Mouse (Mus musculus) forebrain, embryonic 13.5 days (tissue): ENCODE measurements around the gene Vps37c. TPM values are rescaled to one million over a fixed set of nuclear protein-coding genes. Genes with fewer than 3 reads are reported as not detected.

Experiments used
- ATAC-seq: fragments of 200-750 bp; cut with Nextera tagmentation; 2 replicates; pipeline ENCODE4 v1.8.0; 2017
- H3K27ac ChIP-seq: fragments of 300-500 bp; sonication (generic); 2 replicates; pipeline ENCODE4 v1.5.1; 2015; ENCODE audit warnings: inconsistent platforms, mild to moderate bottlenecking, moderate library complexity
- H3K27me3 ChIP-seq: fragments of 300-500 bp; sonication (generic); 2 replicates; pipeline ENCODE4 v1.6.1; 2015; ENCODE audit warnings: mild to moderate bottlenecking, inconsistent platforms
- H3K36me3 ChIP-seq: fragments of 300-500 bp; sonication (generic); 2 replicates; pipeline ENCODE4 v1.6.1; 2015; ENCODE audit warnings: mild to moderate bottlenecking, inconsistent platforms; ENCODE audit not compliant: poor library complexity, severe bottlenecking
- H3K4me1 ChIP-seq: fragments of 300-500 bp; sonication (generic); 2 replicates; pipeline ENCODE4 v1.6.1; 2015; ENCODE audit warnings: inconsistent platforms
- H3K4me2 ChIP-seq: fragments of 300-500 bp; sonication (generic); 2 replicates; pipeline ENCODE4 v1.6.1; 2015; ENCODE audit warnings: inconsistent platforms, mild to moderate bottlenecking, moderate library complexity
- H3K4me3 ChIP-seq: fragments of 300-500 bp; sonication (generic); 2 replicates; pipeline ENCODE4 v1.5.1; 2015; ENCODE audit warnings: mild to moderate bottlenecking, inconsistent platforms
- H3K9ac ChIP-seq: fragments of 300-500 bp; sonication (generic); 2 replicates; pipeline ENCODE4 v1.6.1; 2015; ENCODE audit warnings: mild to moderate bottlenecking, inconsistent platforms
- H3K9me3 ChIP-seq: fragments of 300-500 bp; sonication (generic); replicated peaks from 2 replicates; pipeline ENCODE4 v1.6.1; 2016; ENCODE audit warnings: inconsistent platforms
- WGBS: fragments of 180-500 bp; shearing (Covaris S2); methylation state at CpG from one replicate; pipeline ENCODE4 v1.1.7; 2015; 5-methylcytosine and 5-hydroxymethylcytosine counted together
- polyA plus RNA-seq: library from polyadenylated mRNA; unstranded; fragments of >200 nt; fragmentation: Nextera tagmentation; extraction: Ambion mirVana; gene quantifications from 2 replicates; pipeline ENCODE4 v1.2.1, GENCODE M21; 2015

Gene Vps37c
- 32.1 and 33.3 TPM in 2 replicates for polyA plus RNA-seq

- H3K27me3 ChIP-seq = no peaks in the 10 kb centered on the region
- peak within 1 kb of the TSS; percentile 86 for H3K9ac ChIP-seq
- peaks cover 37% of the 10 kb centered on the region for H3K4me1 ChIP-seq
- H3K9me3 ChIP-seq = no peaks in the 10 kb centered on the region
- ATAC-seq = peak; percentile 93
- H3K4me3 ChIP-seq = peak within 1 kb of the TSS; percentile 76
- H3K4me2 ChIP-seq = peak within 1 kb of the TSS; percentile 84
- under 1% methylated on average over 69 of the region's 74 CpGs for WGBS
- H3K27ac ChIP-seq = peak within 1 kb of the TSS; percentile 95
- H3K36me3 ChIP-seq = no peaks in the 10 kb centered on the region
These were observed at the start of gene Vps37c for GRCm38 (mm10) chr19:10688537-10689352. Gene Vps37c (plus strand): TSS chr19:10688735.

GRCm38 (mm10) chr19:10640080-10640479, 48.5 kb upstream of the Vps37c start:
- H3K27me3 ChIP-seq = peaks cover 7% of the 10 kb centered on the region; the same call in 1 of the 2 replicates
- H3K4me1 ChIP-seq = peaks cover 4% of the 10 kb centered on the region
- no peak for ATAC-seq

GRCm38 (mm10) chr19:10640589-10641378, 47.8 kb upstream of the Vps37c start:
- Histone ChIP-seq H3K9ac (no peak overlapping the region), H3K4me3 (no peak overlapping the region), H3K27ac (no peak overlapping the region), H3K4me2 (no peak overlapping the region), H3K4me1 (no peaks in the 10 kb centered on the region), H3K36me3 (no peaks in the 10 kb centered on the region), H3K9me3 (no peaks in the 10 kb centered on the region), H3K27me3 (peaks cover 3% of the 10 kb centered on the region; the same call in 1 of the 2 replicates)
- WGBS = 55% methylated on average over 13 of the region's 13 CpGs
- ATAC-seq = no peak

More at GRCm38 (mm10) chr19:10640080-10640479, 48.5 kb upstream of the Vps37c start:
- Histone ChIP-seq H3K9ac (no peak overlapping the region), H3K36me3 (no peaks in the 10 kb centered on the region), H3K4me2 (no peak overlapping the region), H3K27ac (no peak overlapping the region), H3K9me3 (no peaks in the 10 kb centered on the region), H3K4me3 (no peak overlapping the region)
- WGBS = 19% methylated on average over 5 of the region's 5 CpGs

GRCm38 (mm10) chr19:10645616-10646015, 42.9 kb upstream of the Vps37c start:
- no peaks in the 10 kb centered on the region for H3K36me3 ChIP-seq
- no peak overlapping the region for H3K4me2 ChIP-seq
- H3K27me3 ChIP-seq = no peaks in the 10 kb centered on the region
- no peak overlapping the region for H3K9ac ChIP-seq
- no peaks in the 10 kb centered on the region for H3K4me1 ChIP-seq
- no peak overlapping the region for H3K4me3 ChIP-seq
- ATAC-seq = no peak
- no peaks in the 10 kb centered on the region for H3K9me3 ChIP-seq
- no peak overlapping the region for H3K27ac ChIP-seq
- WGBS = 88% methylated on average over 2 of the region's 2 CpGs

- Histone ChIP-seq H3K4me2 (no peak overlapping the region), H3K27ac (no peak overlapping the region), H3K36me3 (no peaks in the 10 kb centered on the region), H3K27me3 (no peaks in the 10 kb centered on the region), H3K4me1 (no peaks in the 10 kb centered on the region), H3K4me3 (no peak overlapping the region), H3K9ac (no peak overlapping the region), H3K9me3 (no peaks in the 10 kb centered on the region)
- WGBS = 77% methylated on average over 8 of the region's 8 CpGs
- ATAC-seq = no peak
These were observed 40.4 kb upstream of the Vps37c start for GRCm38 (mm10) chr19:10648156-10648555.

- no peaks in the 10 kb centered on the region for H3K27me3 ChIP-seq
- ATAC-seq = no peak
- no peak overlapping the region for H3K27ac ChIP-seq
- H3K4me2 ChIP-seq = no peak overlapping the region
- H3K4me1 ChIP-seq = no peaks in the 10 kb centered on the region
- H3K36me3 ChIP-seq = no peaks in the 10 kb centered on the region
- H3K9ac ChIP-seq = no peak overlapping the region
- 65% methylated on average over 3 of the region's 3 CpGs for WGBS
- no peak overlapping the region for H3K4me3 ChIP-seq
- no peaks in the 10 kb centered on the region for H3K9me3 ChIP-seq
These were observed 32.5 kb upstream of the Vps37c start for GRCm38 (mm10) chr19:10656058-10656457.

- Histone ChIP-seq H3K4me3 (no peak overlapping the region), H3K27ac (no peak overlapping the region), H3K36me3 (no peaks in the 10 kb centered on the region), H3K4me1 (no peaks in the 10 kb centered on the region), H3K9me3 (no peaks in the 10 kb centered on the region), H3K27me3 (no peaks in the 10 kb centered on the region), H3K4me2 (no peak overlapping the region), H3K9ac (no peak overlapping the region)
- 87% methylated on average over 5 of the region's 5 CpGs for WGBS
- ATAC-seq = no peak
These were observed 30.8 kb upstream of the Vps37c start for GRCm38 (mm10) chr19:10657742-10658141.

GRCm38 (mm10) chr19:10658406-10658805, 30.1 kb upstream of the Vps37c start:
- no peak overlapping the region for H3K4me2 ChIP-seq
- no peak overlapping the region for H3K27ac ChIP-seq
- no peak overlapping the region for H3K9ac ChIP-seq
- H3K4me3 ChIP-seq = no peak overlapping the region
- H3K4me1 ChIP-seq = no peaks in the 10 kb centered on the region
- no peaks in the 10 kb centered on the region for H3K36me3 ChIP-seq
- ATAC-seq = no peak
- H3K27me3 ChIP-seq = no peaks in the 10 kb centered on the region
- no peaks in the 10 kb centered on the region for H3K9me3 ChIP-seq
- 83% methylated on average over 2 of the region's 2 CpGs for WGBS

GRCm38 (mm10) chr19:10661373-10661772, 27.2 kb upstream of the Vps37c start:
- Histone ChIP-seq H3K27me3 (no peaks in the 10 kb centered on the region), H3K27ac (no peak overlapping the region), H3K4me3 (no peak overlapping the region), H3K4me2 (no peak overlapping the region), H3K36me3 (no peaks in the 10 kb centered on the region), H3K4me1 (no peaks in the 10 kb centered on the region), H3K9ac (no peak overlapping the region), H3K9me3 (no peaks in the 10 kb centered on the region)
- 82% methylated on average over 5 of the region's 5 CpGs for WGBS
- no peak for ATAC-seq

- WGBS = 92% methylated on average over 2 of the region's 2 CpGs
- no peaks in the 10 kb centered on the region for H3K9me3 ChIP-seq
- H3K9ac ChIP-seq = no peak overlapping the region
- H3K36me3 ChIP-seq = no peaks in the 10 kb centered on the region
- H3K4me3 ChIP-seq = no peak overlapping the region
- no peak for ATAC-seq
- H3K4me2 ChIP-seq = no peak overlapping the region
- no peaks in the 10 kb centered on the region for H3K27me3 ChIP-seq
- no peaks in the 10 kb centered on the region for H3K4me1 ChIP-seq
- no peak overlapping the region for H3K27ac ChIP-seq
These were observed 26.6 kb upstream of the Vps37c start for GRCm38 (mm10) chr19:10661919-10662318.

- H3K27me3 ChIP-seq = no peaks in the 10 kb centered on the region
- no peaks in the 10 kb centered on the region for H3K4me1 ChIP-seq
- no peaks in the 10 kb centered on the region for H3K9me3 ChIP-seq
- no peak for ATAC-seq
- WGBS = 77% methylated on average over 3 of the region's 3 CpGs
- H3K4me2 ChIP-seq = no peak overlapping the region
- no peak overlapping the region for H3K27ac ChIP-seq
- H3K4me3 ChIP-seq = no peak overlapping the region
- no peak overlapping the region for H3K9ac ChIP-seq
- no peaks in the 10 kb centered on the region for H3K36me3 ChIP-seq
These were observed 25.9 kb upstream of the Vps37c start for GRCm38 (mm10) chr19:10662665-10663064.

- peak; percentile 43 for ATAC-seq
- Histone ChIP-seq H3K36me3 (no peaks in the 10 kb centered on the region), H3K27me3 (no peaks in the 10 kb centered on the region), H3K9me3 (no peaks in the 10 kb centered on the region), H3K9ac (no peak overlapping the region), H3K4me3 (no peak overlapping the region), H3K27ac (no peak overlapping the region), H3K4me1 (no peaks in the 10 kb centered on the region), H3K4me2 (no peak overlapping the region)
- 66% methylated on average over 3 of the region's 3 CpGs for WGBS
These were observed 23.4 kb upstream of the Vps37c start for GRCm38 (mm10) chr19:10665093-10665492.
